Mouse (Mus musculus) embryonic fibroblast, embryonic 13.5 days (primary cell): ENCODE results near the gene Scamp2.

Source experiments
- CTCF ChIP-seq: IDR thresholded peaks from 2 replicates; pipeline ENCODE4 v1.5.1; 2011; ENCODE audit warnings: mild to moderate bottlenecking, control low read depth, low read length, moderate library complexity, borderline replicate concordance; ENCODE audit not compliant: insufficient read depth
- POLR2A ChIP-seq: IDR thresholded peaks from 2 replicates; pipeline ENCODE4 v1.6.1; 2011; ENCODE audit warnings: low read depth, mild to moderate bottlenecking, control low read depth, low read length, moderate library complexity

DNA sequence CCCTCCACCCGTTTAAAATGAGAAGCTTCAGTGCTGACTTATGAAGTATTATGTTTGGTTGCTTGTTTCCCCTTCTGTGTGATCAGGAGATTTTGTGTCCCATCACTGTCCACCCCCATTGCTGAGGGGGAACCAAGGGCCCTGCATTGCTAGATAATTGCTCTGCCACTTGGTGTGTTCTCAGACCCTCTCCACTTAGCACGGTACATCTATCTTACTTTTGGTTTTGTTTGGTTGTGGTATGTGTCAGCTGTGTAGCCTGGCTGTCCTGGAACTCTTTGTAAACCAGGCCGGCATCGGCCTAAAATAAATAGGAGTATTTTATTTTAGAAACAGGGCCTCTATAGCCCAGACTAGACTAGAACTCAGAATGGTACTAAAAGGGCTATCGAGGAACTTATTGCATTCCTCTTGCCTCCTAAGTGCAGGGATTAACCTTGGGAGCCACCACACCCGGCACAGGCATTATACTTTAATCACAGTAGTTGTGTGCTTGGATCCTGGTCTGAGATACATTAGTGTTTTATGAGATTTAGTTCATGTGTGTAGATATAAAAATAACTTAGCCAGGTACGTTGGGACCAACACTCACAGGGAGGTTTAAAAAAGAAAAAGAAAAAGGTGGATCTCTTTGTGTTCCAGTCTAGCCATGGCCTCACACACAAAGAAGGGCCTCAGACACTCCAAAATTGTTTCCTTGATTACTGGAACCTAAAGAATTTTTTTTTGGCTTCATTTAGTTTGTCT, 38.5 kb upstream of the Scamp2 start:
- no peak for TF ChIP-seq POLR2A
- TF ChIP-seq CTCF = no peak
